Mouse (Mus musculus): ENCODE measurements at regions not wholly inside any gene's neighbourhood (a gene's known extent, or its start where the extent isn't known, plus 50 kb on each side); places are given as distances from the start of the nearest gene placed in this dataset.

DNA sequence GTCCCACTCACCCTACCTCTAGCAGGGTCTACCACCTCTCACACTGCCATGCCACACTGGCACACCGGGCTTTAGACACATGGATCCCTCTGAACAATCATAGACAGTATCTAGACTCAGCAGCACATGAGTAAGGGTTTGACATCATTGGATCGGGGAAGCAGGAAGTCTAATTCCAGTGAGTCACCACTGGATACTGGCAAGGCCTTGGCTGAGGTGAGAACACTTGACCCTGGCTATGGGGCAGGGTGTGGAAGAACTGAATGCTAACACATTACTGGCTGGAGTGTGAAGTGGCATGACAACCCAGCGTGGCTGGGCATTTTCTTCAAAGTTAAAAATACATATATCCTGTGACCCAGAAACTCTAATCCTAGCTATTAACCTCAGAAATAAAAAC lies 114.4 kb downstream of the H2afy start:
- Histone ChIP-seq H3K4me2 (replicated peaks; ENCODE audit: low read depth, low read length) (no peak overlapping the region), H3K36me3 (ENCODE audit: control insufficient read depth, insufficient read depth, low read length) (no peaks in the 10 kb centered on the region), H3K4me1 (ENCODE audit: control insufficient read depth, insufficient read depth, low read length) (peaks cover 4% of the 10 kb centered on the region; the same call in 1 of the 2 replicates), H3K27ac (ENCODE audit: low read depth, low read length) (no peak overlapping the region), H3K27me3 (ENCODE audit: control insufficient read depth, insufficient read depth, low read length) (no peaks in the 10 kb centered on the region), H3K9me3 (ENCODE audit: control insufficient read depth, low read length) (no peaks in the 10 kb centered on the region), H3K9ac (ENCODE audit: low read depth, low read length) (no peak overlapping the region), H3K4me3 (ENCODE audit: low read length) (no peak overlapping the region)
- ATAC-seq (ENCODE audit: low FRiP score, low TSS enrichment), result no peak
- 73% methylated on average over 3 of the region's 3 CpGs for WGBS

DNA sequence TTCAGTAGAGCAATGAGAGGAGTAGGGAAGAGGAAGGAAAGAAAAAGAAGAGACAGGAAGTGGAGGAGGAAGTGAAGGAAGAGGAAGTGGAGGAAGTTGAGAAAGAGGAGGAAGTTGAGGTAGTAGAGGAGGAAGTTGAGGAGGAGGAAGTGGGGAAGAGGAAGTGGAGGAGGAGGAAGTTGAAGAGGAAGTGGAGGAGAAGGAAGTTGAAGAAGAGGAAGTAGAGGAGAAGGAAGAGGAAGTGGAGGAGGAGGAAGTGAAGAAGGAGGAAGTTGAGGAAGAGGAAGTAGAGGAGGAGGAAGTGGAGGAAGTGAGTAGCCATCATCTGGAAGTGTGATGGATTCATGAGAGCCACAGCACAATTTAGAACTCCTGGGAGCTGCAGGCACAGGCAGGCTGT lies 122.2 kb downstream of the H2afy start:
- Histone ChIP-seq H3K27ac (ENCODE audit: low read depth, low read length) (no peak overlapping the region), H3K9me3 (ENCODE audit: control insufficient read depth, low read length) (no peaks in the 10 kb centered on the region), H3K9ac (ENCODE audit: low read depth, low read length) (no peak overlapping the region), H3K4me1 (ENCODE audit: control insufficient read depth, insufficient read depth, low read length) (0 out of 2 replicates have a peak, but pooled peaks cover 3% of the 10 kb centered on the region), H3K4me2 (replicated peaks; ENCODE audit: low read depth, low read length) (no peak overlapping the region), H3K27me3 (ENCODE audit: control insufficient read depth, insufficient read depth, low read length) (no peaks in the 10 kb centered on the region), H3K4me3 (ENCODE audit: low read length) (no peak overlapping the region), H3K36me3 (ENCODE audit: control insufficient read depth, insufficient read depth, low read length) (no peaks in the 10 kb centered on the region)
- ATAC-seq (ENCODE audit: low FRiP score, low TSS enrichment), result no peak

DNA sequence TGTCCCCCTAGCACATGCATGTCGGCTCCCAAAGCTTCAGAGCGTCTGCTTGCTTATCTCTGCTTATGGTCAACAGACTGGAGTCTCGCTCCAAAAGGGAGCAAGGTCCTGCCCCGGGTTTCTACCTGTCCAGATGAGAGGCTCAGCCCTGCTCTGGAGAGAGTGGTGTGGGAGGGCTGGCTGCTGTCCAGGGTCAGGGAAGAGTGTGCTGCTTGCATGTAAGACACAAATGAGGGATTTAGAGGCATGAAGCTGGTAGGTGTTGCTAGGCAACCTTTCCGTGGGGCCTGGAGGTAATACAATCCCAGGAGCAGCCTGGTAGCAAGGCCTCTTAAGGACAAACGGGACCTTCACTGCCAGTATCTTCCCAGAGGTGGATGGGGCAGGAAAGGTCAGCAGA lies 125.7 kb downstream of the H2afy start:
- ATAC-seq (ENCODE audit: low FRiP score, low TSS enrichment), result peak; percentile 49; the same call in 1 of the 2 replicates
- no peaks in the 10 kb centered on the region for H3K27me3 ChIP-seq (ENCODE audit: control insufficient read depth, insufficient read depth, low read length)
- 0 out of 2 replicates have a peak, but pooled peaks cover 3% of the 10 kb centered on the region for H3K4me1 ChIP-seq (ENCODE audit: control insufficient read depth, insufficient read depth, low read length)
- H3K27ac ChIP-seq (ENCODE audit: low read depth, low read length), result no peak overlapping the region
- H3K9me3 ChIP-seq (ENCODE audit: control insufficient read depth, low read length), result no peaks in the 10 kb centered on the region
- no peak overlapping the region for H3K4me2 ChIP-seq (replicated peaks; ENCODE audit: low read depth, low read length)
- no peak overlapping the region for H3K9ac ChIP-seq (ENCODE audit: low read depth, low read length)
- H3K36me3 ChIP-seq (ENCODE audit: control insufficient read depth, insufficient read depth, low read length), result no peaks in the 10 kb centered on the region
- WGBS, result 23% methylated on average over 6 of the region's 6 CpGs
- no peak overlapping the region for H3K4me3 ChIP-seq (ENCODE audit: low read length)

DNA sequence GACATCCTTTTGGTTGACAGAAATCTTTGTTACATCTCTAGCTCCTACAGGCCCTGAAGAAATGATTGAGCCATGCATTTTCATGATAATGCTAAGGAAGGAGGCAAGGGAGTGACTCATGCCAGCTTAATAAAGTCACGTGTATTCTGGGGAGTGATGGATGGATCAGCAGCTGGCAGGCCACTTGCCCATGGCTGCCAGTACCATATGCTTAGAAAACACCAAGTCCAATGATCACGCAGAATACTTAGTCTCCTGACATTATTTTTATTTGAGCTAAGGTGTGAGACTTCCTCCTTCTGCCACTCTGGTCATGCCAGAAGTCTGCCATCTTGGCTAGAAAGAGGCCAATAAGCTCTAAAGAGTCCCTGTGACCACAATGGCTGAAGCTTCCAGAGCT lies 129.3 kb downstream of the H2afy start:
- no peak overlapping the region for H3K4me3 ChIP-seq (ENCODE audit: low read length)
- H3K36me3 ChIP-seq (ENCODE audit: control insufficient read depth, insufficient read depth, low read length), result no peaks in the 10 kb centered on the region
- H3K4me2 ChIP-seq (replicated peaks; ENCODE audit: low read depth, low read length), result no peak overlapping the region
- no peak overlapping the region for H3K9ac ChIP-seq (ENCODE audit: low read depth, low read length)
- H3K27ac ChIP-seq (ENCODE audit: low read depth, low read length), result no peak overlapping the region
- peaks cover 3% of the 10 kb centered on the region; the same call in 1 of the 2 replicates for H3K4me1 ChIP-seq (ENCODE audit: control insufficient read depth, insufficient read depth, low read length)
- no peaks in the 10 kb centered on the region for H3K9me3 ChIP-seq (ENCODE audit: control insufficient read depth, low read length)
- H3K27me3 ChIP-seq (ENCODE audit: control insufficient read depth, insufficient read depth, low read length), result no peaks in the 10 kb centered on the region
- no peak for ATAC-seq (ENCODE audit: low FRiP score, low TSS enrichment)
- 86% methylated on average over 2 of the region's 2 CpGs for WGBS

DNA sequence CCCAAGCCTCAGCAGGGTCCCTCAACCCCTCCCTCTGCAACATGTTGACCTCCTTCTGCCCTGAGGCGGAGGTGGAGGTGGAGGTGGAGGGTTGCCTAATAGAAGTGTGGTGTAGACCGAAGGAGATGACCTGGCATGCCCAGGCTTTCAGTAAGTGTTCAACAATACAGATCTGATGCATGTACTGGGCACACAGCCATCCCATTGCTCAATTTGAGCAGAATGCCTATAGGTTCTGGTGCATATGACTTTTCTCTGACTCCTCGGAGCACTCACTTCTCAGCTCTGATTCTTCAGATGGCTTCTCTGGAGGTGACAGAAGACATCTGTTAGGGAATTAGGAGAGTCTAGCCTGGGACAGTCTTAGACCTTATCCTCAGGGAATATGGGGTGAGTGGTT lies 130.4 kb downstream of the H2afy start:
- H3K9me3 ChIP-seq (ENCODE audit: control insufficient read depth, low read length), result no peaks in the 10 kb centered on the region
- 71% methylated on average over 3 of the region's 3 CpGs for whole genome bisulfite sequencing
- H3K36me3 ChIP-seq (ENCODE audit: control insufficient read depth, insufficient read depth, low read length), result no peaks in the 10 kb centered on the region
- H3K27me3 ChIP-seq (ENCODE audit: control insufficient read depth, insufficient read depth, low read length), result no peaks in the 10 kb centered on the region
- peaks cover 3% of the 10 kb centered on the region; the same call in 1 of the 2 replicates for H3K4me1 ChIP-seq (ENCODE audit: control insufficient read depth, insufficient read depth, low read length)
- ATAC-seq (ENCODE audit: low FRiP score, low TSS enrichment), result no peak
- no peak overlapping the region for H3K9ac ChIP-seq (ENCODE audit: low read depth, low read length)
- no peak overlapping the region for H3K4me3 ChIP-seq (ENCODE audit: low read length)
- H3K27ac ChIP-seq (ENCODE audit: low read depth, low read length), result no peak overlapping the region
- H3K4me2 ChIP-seq (replicated peaks; ENCODE audit: low read depth, low read length), result no peak overlapping the region

GRCm38 (mm10) chr13:56003724-56004393 lies 132.3 kb downstream of the H2afy start:
- WGBS, result 42% methylated on average over 18 of the region's 18 CpGs
- Histone ChIP-seq H3K9me3 (ENCODE audit: control insufficient read depth, low read length) (no peaks in the 10 kb centered on the region), H3K4me1 (ENCODE audit: control insufficient read depth, insufficient read depth, low read length) (no peaks in the 10 kb centered on the region; the same call in 1 of the 2 replicates), H3K36me3 (ENCODE audit: control insufficient read depth, insufficient read depth, low read length) (no peaks in the 10 kb centered on the region), H3K27ac (ENCODE audit: low read depth, low read length) (no peak overlapping the region), H3K27me3 (ENCODE audit: control insufficient read depth, insufficient read depth, low read length) (no peaks in the 10 kb centered on the region), H3K4me3 (ENCODE audit: low read length) (no peak overlapping the region), H3K4me2 (replicated peaks; ENCODE audit: low read depth, low read length) (no peak overlapping the region), H3K9ac (ENCODE audit: low read depth, low read length) (no peak overlapping the region)
- ATAC-seq (ENCODE audit: low FRiP score, low TSS enrichment), result peak; percentile 35; the same call in 1 of the 2 replicates

GRCm38 (mm10) chr13:55995255-55995654 lies 140.9 kb downstream of the H2afy start:
- Histone ChIP-seq H3K4me2 (replicated peaks; ENCODE audit: low read depth, low read length) (no peak overlapping the region), H3K4me1 (ENCODE audit: control insufficient read depth, insufficient read depth, low read length) (no peaks in the 10 kb centered on the region), H3K4me3 (ENCODE audit: low read length) (no peak overlapping the region), H3K9me3 (ENCODE audit: control insufficient read depth, low read length) (no peaks in the 10 kb centered on the region), H3K27me3 (ENCODE audit: control insufficient read depth, insufficient read depth, low read length) (peaks cover 8% of the 10 kb centered on the region; the same call in 1 of the 2 replicates), H3K9ac (ENCODE audit: low read depth, low read length) (no peak overlapping the region), H3K27ac (ENCODE audit: low read depth, low read length) (no peak overlapping the region), H3K36me3 (ENCODE audit: control insufficient read depth, insufficient read depth, low read length) (no peaks in the 10 kb centered on the region)
- ATAC-seq (ENCODE audit: low FRiP score, low TSS enrichment), result no peak
- WGBS, result 63% methylated on average over 4 of the region's 4 CpGs

GRCm38 (mm10) chr13:55994460-55994859 lies 141.7 kb downstream of the H2afy start:
- ATAC-seq (ENCODE audit: low FRiP score, low TSS enrichment), result no peak
- H3K27ac ChIP-seq (ENCODE audit: low read depth, low read length), result no peak overlapping the region
- 87% methylated on average over 2 of the region's 2 CpGs for WGBS
- no peaks in the 10 kb centered on the region for H3K36me3 ChIP-seq (ENCODE audit: control insufficient read depth, insufficient read depth, low read length)
- peaks cover 8% of the 10 kb centered on the region; the same call in 1 of the 2 replicates for H3K27me3 ChIP-seq (ENCODE audit: control insufficient read depth, insufficient read depth, low read length)
- no peak overlapping the region for H3K4me2 ChIP-seq (replicated peaks; ENCODE audit: low read depth, low read length)
- H3K4me1 ChIP-seq (ENCODE audit: control insufficient read depth, insufficient read depth, low read length), result no peaks in the 10 kb centered on the region
- no peaks in the 10 kb centered on the region for H3K9me3 ChIP-seq (ENCODE audit: control insufficient read depth, low read length)
- H3K4me3 ChIP-seq (ENCODE audit: low read length), result no peak overlapping the region
- no peak overlapping the region for H3K9ac ChIP-seq (ENCODE audit: low read depth, low read length)

- ATAC-seq (ENCODE audit: low FRiP score, low TSS enrichment), result no peak
- H3K4me2 ChIP-seq (replicated peaks; ENCODE audit: low read depth, low read length), result no peak overlapping the region
- 93% methylated on average over 9 of the region's 9 CpGs for WGBS
- H3K4me3 ChIP-seq (ENCODE audit: low read length), result no peak overlapping the region
- H3K27me3 ChIP-seq (ENCODE audit: control insufficient read depth, insufficient read depth, low read length), result peaks cover 8% of the 10 kb centered on the region; the same call in 1 of the 2 replicates
- no peaks in the 10 kb centered on the region for H3K4me1 ChIP-seq (ENCODE audit: control insufficient read depth, insufficient read depth, low read length)
- H3K9ac ChIP-seq (ENCODE audit: low read depth, low read length), result no peak overlapping the region
- H3K27ac ChIP-seq (ENCODE audit: low read depth, low read length), result no peak overlapping the region
- no peaks in the 10 kb centered on the region for H3K9me3 ChIP-seq (ENCODE audit: control insufficient read depth, low read length)
- H3K36me3 ChIP-seq (ENCODE audit: control insufficient read depth, insufficient read depth, low read length), result no peaks in the 10 kb centered on the region
Observed at GRCm38 (mm10) chr13:55992699-55993098, 143.5 kb downstream of the H2afy start.
